In the genomic region with DNA sequence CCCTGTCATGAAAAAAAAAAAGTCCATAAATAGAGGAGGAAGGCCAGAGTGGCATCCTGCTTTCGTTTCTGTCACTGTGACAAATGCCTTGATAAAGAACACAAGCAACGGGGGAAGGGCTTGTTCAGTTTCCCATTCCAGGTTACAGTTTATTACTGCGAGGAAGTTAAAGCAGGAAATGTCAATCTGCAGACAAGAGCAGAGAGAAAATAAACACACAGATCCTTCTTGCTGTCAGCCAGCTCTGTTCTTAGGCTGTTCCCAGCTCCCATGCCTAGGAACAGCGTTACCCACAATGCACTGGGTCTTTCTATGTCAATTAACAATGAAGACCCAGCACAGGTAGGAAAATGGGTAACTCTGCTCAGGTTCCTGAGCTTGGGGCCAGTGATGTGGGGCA, we compare ENCODE assay signal across 8 mouse cellular contexts. TPM values are rescaled to one million over a fixed set of nuclear protein-coding genes. Genes with fewer than 3 reads are reported as not detected.
DNase-seq lines count a peak whose midpoint lies in the region; ATAC-seq lines count a peak whose summit lies in the region.

No protein-coding gene starts in this region.

- peak overlapping the region; percentile 74 for H3K27ac ChIP-seq in heart, embryonic 15.5 days
- peak overlapping the region; percentile 69 for H3K27ac ChIP-seq in embryonic facial prominence, embryonic 15.5 days (replicated peaks)
- peak overlapping the region; percentile 88 for H3K27ac ChIP-seq in kidney, embryonic 14.5 days (ENCODE audit: low read depth, low read length)

- H3K4me1 ChIP-seq in heart, embryonic 15.5 days (replicated peaks), result peaks cover 32% of the 10 kb centered on the region
- H3K4me1 ChIP-seq in embryonic facial prominence, embryonic 15.5 days, result peaks cover 35% of the 10 kb centered on the region
- H3K4me1 ChIP-seq in kidney, embryonic 14.5 days (ENCODE audit: control insufficient read depth, insufficient read depth, low read length), result peaks cover 16% of the 10 kb centered on the region

- H3K4me3 ChIP-seq in heart, embryonic 15.5 days, result no peak overlapping the region
- no peak overlapping the region for H3K4me3 ChIP-seq in embryonic facial prominence, embryonic 15.5 days (replicated peaks)
- H3K4me3 ChIP-seq in kidney, embryonic 14.5 days (ENCODE audit: low read length), result no peak overlapping the region

- ATAC-seq in heart, embryonic 15.5 days (replicated peaks; ENCODE audit: insufficient number of reproducible peaks, insufficient read depth, low FRiP score, low read depth), result no peak
- ATAC-seq in embryonic facial prominence, embryonic 15.5 days (ENCODE audit: insufficient number of reproducible peaks, low FRiP score, low TSS enrichment, low read depth), result no peak
- ATAC-seq in kidney, embryonic 14.5 days (ENCODE audit: low FRiP score, low TSS enrichment), result no peak

- H3K4me2 ChIP-seq in heart, embryonic 15.5 days, result no peak overlapping the region
- H3K4me2 ChIP-seq in embryonic facial prominence, embryonic 15.5 days (replicated peaks), result no peak overlapping the region
- H3K4me2 ChIP-seq in kidney, embryonic 14.5 days (replicated peaks; ENCODE audit: low read depth, low read length), result no peak overlapping the region

- H3K9ac ChIP-seq in heart, embryonic 15.5 days, result no peak overlapping the region
- H3K9ac ChIP-seq in embryonic facial prominence, embryonic 15.5 days, result no peak overlapping the region
- H3K9ac ChIP-seq in kidney, embryonic 14.5 days (ENCODE audit: low read depth, low read length), result no peak overlapping the region

- H3K9me3 ChIP-seq in heart, embryonic 15.5 days (replicated peaks), result no peaks in the 10 kb centered on the region
- no peaks in the 10 kb centered on the region for H3K9me3 ChIP-seq in embryonic facial prominence, embryonic 15.5 days (replicated peaks)
- H3K9me3 ChIP-seq in kidney, embryonic 14.5 days (ENCODE audit: control insufficient read depth, low read length), result no peaks in the 10 kb centered on the region; the same call in 1 of the 2 replicates

- H3K36me3 ChIP-seq in heart, embryonic 15.5 days, result no peaks in the 10 kb centered on the region
- peaks cover 11% of the 10 kb centered on the region for H3K36me3 ChIP-seq in embryonic facial prominence, embryonic 15.5 days
- peaks cover 11% of the 10 kb centered on the region for H3K36me3 ChIP-seq in kidney, embryonic 14.5 days (ENCODE audit: control insufficient read depth, insufficient read depth, low read length)

- 0 out of 2 replicates have a peak, but pooled peaks cover 5% of the 10 kb centered on the region for H3K27me3 ChIP-seq in heart, embryonic 15.5 days
- H3K27me3 ChIP-seq in embryonic facial prominence, embryonic 15.5 days, result no peaks in the 10 kb centered on the region
- no peaks in the 10 kb centered on the region for H3K27me3 ChIP-seq in kidney, embryonic 14.5 days (ENCODE audit: control insufficient read depth, insufficient read depth, low read length)

- WGBS in heart, embryonic 15.5 days, result 28% methylated on average over 4 of the region's 4 CpGs
- WGBS in embryonic facial prominence, embryonic 15.5 days, result 37% methylated on average over 4 of the region's 4 CpGs
- WGBS in kidney, embryonic 14.5 days, result 24% methylated on average over 4 of the region's 4 CpGs

- DNase-seq in heart, adult 8-10 months (ENCODE audit: low spot score), result no peak
- DNase-seq in lung, postnatal 14 days, result peak; percentile 37
- no peak for DNase-seq in cerebellum, adult 9-11 months
- DNase-seq in spleen, adult 18-20 months, result no peak
- no peak for DNase-seq in adrenal gland, postnatal 25 days

RNA-seq across cellular contexts. Expression of a gene that starts 7.6 kb away (rescaled TPM):
- polyA plus RNA-seq in heart, embryonic 15.5 days (2015; fragmentation: Nextera tagmentation; extraction: Ambion mirVana), result 28.0 and 37.7 TPM in 2 replicates
- 10 to 100 TPM in 1 of 4 experiments, 1 to 10 TPM in 3; 7.3 to 12.4 (median 9.0) TPM for total RNA-seq in heart, adult 8-10 months (2022)
- polyA plus RNA-seq in embryonic facial prominence, embryonic 15.5 days (2015; fragmentation: Nextera tagmentation; extraction: Ambion mirVana), result 84.3 and 94.6 TPM in 2 replicates
- polyA plus RNA-seq in kidney, embryonic 14.5 days (2014; fragmentation: Nextera tagmentation; extraction: Ambion mirVana), result 96.1 and 124 TPM in 2 replicates
- 23.4 and 33.9 TPM in 2 replicates for total RNA-seq in adrenal gland, postnatal 25 days (2021)

RNA-seq across cellular contexts. Expression of a gene that starts 8.1 kb away (rescaled TPM):
- polyA plus RNA-seq in heart, embryonic 15.5 days (2015; fragmentation: Nextera tagmentation; extraction: Ambion mirVana), result 3.3 and 4.1 TPM in 2 replicates
- total RNA-seq in heart, adult 8-10 months (2022), result 1 to 10 TPM; 1.6 to 2.2 (median 2.1) TPM
- polyA plus RNA-seq in embryonic facial prominence, embryonic 15.5 days (2015; fragmentation: Nextera tagmentation; extraction: Ambion mirVana), result 15.0 and 16.8 TPM in 2 replicates
- 7.3 and 8.7 TPM in 2 replicates for polyA plus RNA-seq in kidney, embryonic 14.5 days (2014; fragmentation: Nextera tagmentation; extraction: Ambion mirVana)
- total RNA-seq in adrenal gland, postnatal 25 days (2021), result 2.8 and 3.2 TPM in 2 replicates

RNA-seq across cellular contexts. Expression of a gene that starts 47.4 kb away (rescaled TPM):
- 129 and 149 TPM in 2 replicates for polyA plus RNA-seq in heart, embryonic 15.5 days (2015; fragmentation: Nextera tagmentation; extraction: Ambion mirVana)
- 100 to 1,000 TPM; 112 to 128 (median 121) TPM for total RNA-seq in heart, adult 8-10 months (2022)
- 191 and 208 TPM in 2 replicates for polyA plus RNA-seq in embryonic facial prominence, embryonic 15.5 days (2015; fragmentation: Nextera tagmentation; extraction: Ambion mirVana)
- 141 and 281 TPM in 2 replicates for polyA plus RNA-seq in kidney, embryonic 14.5 days (2014; fragmentation: Nextera tagmentation; extraction: Ambion mirVana)
- 190 and 232 TPM in 2 replicates for total RNA-seq in adrenal gland, postnatal 25 days (2021)

RNA-seq across cellular contexts. Expression of a gene that starts 51.4 kb away (rescaled TPM):
- 20.6 and 27.2 TPM in 2 replicates for polyA plus RNA-seq in heart, embryonic 15.5 days (2015; fragmentation: Nextera tagmentation; extraction: Ambion mirVana)
- total RNA-seq in heart, adult 8-10 months (2022), result 10 to 100 TPM; 37.8 to 61.9 (median 52.4) TPM
- 37.4 and 38.7 TPM in 2 replicates for polyA plus RNA-seq in embryonic facial prominence, embryonic 15.5 days (2015; fragmentation: Nextera tagmentation; extraction: Ambion mirVana)
- 19.1 and 24.9 TPM in 2 replicates for polyA plus RNA-seq in kidney, embryonic 14.5 days (2014; fragmentation: Nextera tagmentation; extraction: Ambion mirVana)
- total RNA-seq in adrenal gland, postnatal 25 days (2021), result 41.2 and 43.1 TPM in 2 replicates

RNA-seq across cellular contexts. Expression of a gene that starts 58.8 kb away (rescaled TPM):
- 42.2 and 43.2 TPM in 2 replicates for polyA plus RNA-seq in heart, embryonic 15.5 days (2015; fragmentation: Nextera tagmentation; extraction: Ambion mirVana)
- total RNA-seq in heart, adult 8-10 months (2022), result 10 to 100 TPM; 17.3 to 19.5 (median 18.4) TPM
- 55.4 and 60.6 TPM in 2 replicates for polyA plus RNA-seq in embryonic facial prominence, embryonic 15.5 days (2015; fragmentation: Nextera tagmentation; extraction: Ambion mirVana)
- 47.3 and 52.4 TPM in 2 replicates for polyA plus RNA-seq in kidney, embryonic 14.5 days (2014; fragmentation: Nextera tagmentation; extraction: Ambion mirVana)
- total RNA-seq in adrenal gland, postnatal 25 days (2021), result 45.4 and 48.0 TPM in 2 replicates
